Mouse (Mus musculus) MEL-GATA-1-ER (cell line): ENCODE measurements at regions not wholly inside any gene's neighbourhood (a gene's known extent, or its start where the extent isn't known, plus 50 kb on each side); places are given as distances from the start of the nearest gene placed in this dataset.

ENCODE experiments used
- DNase-seq: peaks from one replicate; pipeline ENCODE4 v3.0.0-alpha.2; 2012; ENCODE audit warnings: low read depth; ENCODE audit errors: extremely low read depth

- DNase-seq, result no peak
These were observed 73.8 kb upstream of the Lcorl start for GRCm38 (mm10) chr5:45931252-45931651.

GRCm38 (mm10) chr5:45925879-45926410 is 68.5 kb upstream of the Lcorl start:
- DNase-seq, result no peak

- peak; percentile 32 for DNase-seq
These were observed 66.6 kb upstream of the Lcorl start for GRCm38 (mm10) chr5:45923907-45924594.
